Mouse (Mus musculus) liver, adult 2 months (tissue): ENCODE results near the gene Ntn4. TPM values are rescaled to one million over a fixed set of nuclear protein-coding genes. Genes with fewer than 3 reads are reported as not detected.

Source experiments
- DNase-seq: peaks from one replicate; pipeline ENCODE4 v3.0.0-alpha.2; 2011; ENCODE audit warnings: low read depth, low spot score; ENCODE audit errors: extremely low read depth
- H3K27ac ChIP-seq: fragments of 200-500 bp; replicated peaks from 2 replicates; pipeline ENCODE4 v1.5.1; 2012; ENCODE audit warnings: low read depth, mild to moderate bottlenecking, control low read depth, inconsistent platforms, low read length; ENCODE audit not compliant: insufficient read depth
- H3K27me3 ChIP-seq: fragments of 200-500 bp; 2 replicates; pipeline ENCODE4 v1.6.1; 2012; ENCODE audit warnings: mild to moderate bottlenecking, moderate library complexity, low read length, inconsistent platforms; ENCODE audit not compliant: control insufficient read depth, insufficient read depth
- H3K36me3 ChIP-seq: fragments of 200-500 bp; 2 replicates; pipeline ENCODE4 v1.6.1; 2012; ENCODE audit warnings: low read length, inconsistent platforms; ENCODE audit not compliant: control insufficient read depth, insufficient read depth
- H3K4me1 ChIP-seq: fragments of 200-500 bp; 2 replicates; pipeline ENCODE4 v1.6.1; 2011; ENCODE audit warnings: low read length; ENCODE audit not compliant: control insufficient read depth, insufficient read depth
- H3K4me3 ChIP-seq: fragments of 200-500 bp; 2 replicates; pipeline ENCODE4 v1.5.1; 2011; ENCODE audit warnings: low read depth, mild to moderate bottlenecking, control low read depth, low read length, moderate library complexity; ENCODE audit not compliant: insufficient read depth
- H3K79me2 ChIP-seq: fragments of 200-500 bp; 2 replicates; pipeline ENCODE4 v1.6.1; 2012; ENCODE audit warnings: inconsistent platforms, mild to moderate bottlenecking, low read length, moderate library complexity; ENCODE audit not compliant: control insufficient read depth, insufficient read depth
- H3K9ac ChIP-seq: fragments of 200-500 bp; 2 replicates; pipeline ENCODE4 v1.6.1; 2012; ENCODE audit warnings: low read depth, mild to moderate bottlenecking, control low read depth, inconsistent platforms, low read length
- CTCF ChIP-seq: fragments of 200-500 bp; IDR thresholded peaks from 2 replicates; pipeline ENCODE4 v1.5.1; 2011; ENCODE audit warnings: low read depth, low read length, control low read depth
- POLR2A ChIP-seq: fragments of 200-500 bp; IDR thresholded peaks from 2 replicates; pipeline ENCODE4 v1.6.1; 2011; ENCODE audit warnings: low read length, control low read depth; ENCODE audit not compliant: insufficient read depth; ENCODE audit errors: extremely low read depth
- WGBS: fragments of 180-500 bp; shearing (Covaris S2); methylation state at CpG from one replicate; pipeline ENCODE4 v1.1.7; 2018; 5-methylcytosine and 5-hydroxymethylcytosine counted together
- polyA plus RNA-seq: library from polyadenylated mRNA; depleted of rRNA; stranded (reverse); fragments of >200 nt; gene quantifications from 2 replicates; pipeline ENCODE4 v1.2.3, GENCODE M21; 2012
- total RNA-seq: library from RNA; depleted of rRNA; stranded (reverse); fragments of >200 nt; gene quantifications from 2 replicates; pipeline ENCODE4 v1.2.3, GENCODE M21; 2014

The Ntn4 gene
- total and polyA plus RNA-seq, 2 experiments = 4.0 to 8.0 TPM

- TF ChIP-seq CTCF (no peak), POLR2A (no peak)
- 0 out of 2 replicates have a peak, but pooled peaks cover 4% of the 10 kb centered on the region for H3K4me1 ChIP-seq
- DNase-seq = peak; percentile 19
- 36% methylated on average over 21 of the region's 21 CpGs for WGBS
- no peak overlapping the region; the same call in 1 of the 2 replicates for H3K27ac ChIP-seq
- no peak overlapping the region for H3K9ac ChIP-seq
- no peaks in the 10 kb centered on the region for H3K36me3 ChIP-seq
- H3K79me2 ChIP-seq = no peaks in the 10 kb centered on the region
- no peaks in the 10 kb centered on the region for H3K27me3 ChIP-seq
- H3K4me3 ChIP-seq = no peak overlapping the region
Observed at GRCm38 (mm10) chr10:93749267-93750192, 109.0 kb downstream of the Ntn4 start.

- 90% methylated on average over 14 of the region's 14 CpGs for WGBS
- TF ChIP-seq POLR2A (no peak), CTCF (no peak)
- no peaks in the 10 kb centered on the region for H3K36me3 ChIP-seq
- H3K27ac ChIP-seq = no peak overlapping the region
- H3K79me2 ChIP-seq = no peaks in the 10 kb centered on the region
- 0 out of 2 replicates have a peak, but pooled peaks cover 4% of the 10 kb centered on the region for H3K4me1 ChIP-seq
- H3K4me3 ChIP-seq = no peak overlapping the region
- no peak for DNase-seq
- H3K27me3 ChIP-seq = no peaks in the 10 kb centered on the region
- no peak overlapping the region for H3K9ac ChIP-seq
Observed at GRCm38 (mm10) chr10:93751302-93751701, 110.8 kb downstream of the Ntn4 start.

GRCm38 (mm10) chr10:93753711-93754391 is 113.4 kb downstream of the Ntn4 start:
- Histone ChIP-seq H3K4me1 (0 out of 2 replicates have a peak, but pooled peaks cover 4% of the 10 kb centered on the region), H3K4me3 (no peak overlapping the region), H3K79me2 (no peaks in the 10 kb centered on the region), H3K27me3 (no peaks in the 10 kb centered on the region), H3K36me3 (no peaks in the 10 kb centered on the region), H3K9ac (no peak overlapping the region), H3K27ac (no peak overlapping the region)
- 94% methylated on average over 13 of the region's 13 CpGs for WGBS
- DNase-seq = no peak
- no peak for TF ChIP-seq POLR2A
- no peak for TF ChIP-seq CTCF

- DNase-seq = no peak
- Histone ChIP-seq H3K4me1 (no peaks in the 10 kb centered on the region), H3K27ac (no peak overlapping the region), H3K36me3 (no peaks in the 10 kb centered on the region), H3K27me3 (no peaks in the 10 kb centered on the region), H3K4me3 (no peak overlapping the region), H3K79me2 (no peaks in the 10 kb centered on the region), H3K9ac (no peak overlapping the region)
- 80% methylated on average over 10 of the region's 10 CpGs for WGBS
- no peak for TF ChIP-seq CTCF
- TF ChIP-seq POLR2A = no peak
Observed at GRCm38 (mm10) chr10:93756211-93756610, 115.7 kb downstream of the Ntn4 start.

GRCm38 (mm10) chr10:93759644-93760043 is 119.2 kb downstream of the Ntn4 start:
- TF ChIP-seq CTCF = no peak
- no peak for TF ChIP-seq POLR2A

More at GRCm38 (mm10) chr10:93759644-93760043, 119.2 kb downstream of the Ntn4 start:
- no peaks in the 10 kb centered on the region for H3K27me3 ChIP-seq
- H3K4me3 ChIP-seq = no peak overlapping the region
- H3K9ac ChIP-seq = no peak overlapping the region
- no peaks in the 10 kb centered on the region for H3K79me2 ChIP-seq
- DNase-seq = no peak
- H3K4me1 ChIP-seq = no peaks in the 10 kb centered on the region
- H3K36me3 ChIP-seq = no peaks in the 10 kb centered on the region
- WGBS = 43% methylated on average over 4 of the region's 4 CpGs
- no peak overlapping the region for H3K27ac ChIP-seq
